Mouse (Mus musculus) bone marrow, adult 2 months (tissue): ENCODE measurements around the gene Olfr1410. TPM values are rescaled to one million over a fixed set of nuclear protein-coding genes. Genes with fewer than 3 reads are reported as not detected.

Experiments used
- H3K27ac ChIP-seq: fragments of 200-500 bp; 2 replicates; pipeline ENCODE4 v1.5.1; 2012; ENCODE audit warnings: low read depth, mild to moderate bottlenecking, control low read depth, inconsistent platforms, low read length; ENCODE audit not compliant: control insufficient read depth, poor library complexity, insufficient read depth
- H3K4me1 ChIP-seq: fragments of 200-500 bp; 2 replicates; pipeline ENCODE4 v1.6.1; 2011; ENCODE audit warnings: low read length; ENCODE audit not compliant: control insufficient read depth, insufficient read depth
- H3K4me3 ChIP-seq: fragments of 200-500 bp; replicated peaks from 2 replicates; pipeline ENCODE3; 2011; ENCODE audit warnings: mild to moderate bottlenecking, low read depth, low read length, control low read depth; ENCODE audit not compliant: control insufficient read depth
- CTCF ChIP-seq: fragments of 200-500 bp; IDR thresholded peaks from 2 replicates; pipeline ENCODE4 v1.5.1; 2011; ENCODE audit warnings: low read length, control low read depth; ENCODE audit not compliant: control insufficient read depth, insufficient read depth
- POLR2A ChIP-seq: fragments of 200-500 bp; IDR thresholded peaks from 2 replicates; pipeline ENCODE4 v1.6.1; 2011; ENCODE audit warnings: low read depth, mild to moderate bottlenecking, control low read depth, low read length, borderline replicate concordance; ENCODE audit not compliant: control insufficient read depth
- WGBS: fragments of 180-500 bp; shearing (Covaris S2); methylation state at CpG from one replicate; pipeline ENCODE4 v1.1.7; 2018; 5-methylcytosine and 5-hydroxymethylcytosine counted together
- polyA plus RNA-seq: library from polyadenylated mRNA; stranded (reverse); fragments of >200 nt; gene quantifications from 2 replicates; pipeline ENCODE4 v1.2.4, GENCODE M21; 2011; ENCODE audit warnings: low replicate concordance; ENCODE audit not compliant: missing spikeins, insufficient read depth, insufficient read length

Gene Olfr1410
- polyA plus RNA-seq, 1 experiment = not detected

GRCm38 (mm10) chr1:92644916-92645315 is 39.3 kb downstream of the Olfr1410 start:
- Histone ChIP-seq H3K4me3 (no peak overlapping the region), H3K4me1 (peaks cover 13% of the 10 kb centered on the region), H3K27ac (no peak overlapping the region)
- WGBS = 80% methylated on average over 5 of the region's 5 CpGs
- no peak for TF ChIP-seq POLR2A
- no peak for TF ChIP-seq CTCF

- no peak overlapping the region for H3K4me3 ChIP-seq
- WGBS = 51% methylated on average over 2 of the region's 2 CpGs
- no peak for TF ChIP-seq CTCF
- H3K4me1 ChIP-seq = peaks cover 3% of the 10 kb centered on the region; the same call in 1 of the 2 replicates
- no peak overlapping the region for H3K27ac ChIP-seq
Measured at GRCm38 (mm10) chr1:92646111-92646510, 40.5 kb downstream of the Olfr1410 start.

- Histone ChIP-seq H3K27ac (no peak overlapping the region), H3K4me3 (no peak overlapping the region), H3K4me1 (peaks cover 3% of the 10 kb centered on the region; the same call in 1 of the 2 replicates)
- TF ChIP-seq POLR2A = no peak
- WGBS = 62% methylated on average over 7 of the region's 7 CpGs
Measured at GRCm38 (mm10) chr1:92646601-92647000, 41.0 kb downstream of the Olfr1410 start.

- Histone ChIP-seq H3K4me1 (peaks cover 3% of the 10 kb centered on the region; the same call in 1 of the 2 replicates), H3K27ac (no peak overlapping the region), H3K4me3 (no peak overlapping the region)
- no peak for TF ChIP-seq CTCF
- TF ChIP-seq POLR2A = no peak
- 64% methylated on average over 4 of the region's 4 CpGs for WGBS
Measured at GRCm38 (mm10) chr1:92647026-92647425, 41.4 kb downstream of the Olfr1410 start.

GRCm38 (mm10) chr1:92647752-92648151 is 42.2 kb downstream of the Olfr1410 start:
- peak overlapping the region; percentile 4 for H3K4me3 ChIP-seq
- WGBS = 13% methylated on average over 8 of the region's 8 CpGs
- no peak overlapping the region for H3K27ac ChIP-seq
- TF ChIP-seq POLR2A (no peak), CTCF (peak; percentile 75)
- peaks cover 3% of the 10 kb centered on the region; the same call in 1 of the 2 replicates for H3K4me1 ChIP-seq

GRCm38 (mm10) chr1:92648197-92648596 is 42.6 kb downstream of the Olfr1410 start:
- TF ChIP-seq CTCF (no peak), POLR2A (no peak; the same call in 1 of the 2 replicates)
- peak overlapping the region; percentile 4 for H3K4me3 ChIP-seq
- H3K4me1 ChIP-seq = peaks cover 3% of the 10 kb centered on the region; the same call in 1 of the 2 replicates
- 5% methylated on average over 10 of the region's 10 CpGs for WGBS
- H3K27ac ChIP-seq = no peak overlapping the region

GRCm38 (mm10) chr1:92648673-92649072 is 43.1 kb downstream of the Olfr1410 start, which contains the start of gene Otos:
TSS of gene Otos (minus strand) at chr1:92648841.
- WGBS = 11% methylated on average over 8 of the region's 8 CpGs
- TF ChIP-seq POLR2A = no peak
- TF ChIP-seq CTCF = peak; percentile 80
- Histone ChIP-seq H3K4me1 (peaks cover 3% of the 10 kb centered on the region; the same call in 1 of the 2 replicates), H3K4me3 (peak within 1 kb of the TSS; percentile 4), H3K27ac (no peak within 1 kb of the TSS)

GRCm38 (mm10) chr1:92651467-92651866 is 45.9 kb downstream of the Olfr1410 start:
- TF ChIP-seq POLR2A (no peak), CTCF (no peak)
- Histone ChIP-seq H3K4me1 (peaks cover 3% of the 10 kb centered on the region; the same call in 1 of the 2 replicates), H3K4me3 (no peak overlapping the region), H3K27ac (no peak overlapping the region)
- WGBS = 50% methylated on average over 3 of the region's 3 CpGs

GRCm38 (mm10) chr1:92653179-92653578 is 47.6 kb downstream of the Olfr1410 start:
- no peak for TF ChIP-seq CTCF
- no peak for TF ChIP-seq POLR2A
- H3K4me3 ChIP-seq = no peak overlapping the region
- H3K4me1 ChIP-seq = peaks cover under 1% of the 10 kb centered on the region; the same call in 1 of the 2 replicates
- no peak overlapping the region for H3K27ac ChIP-seq
- 80% methylated on average over 3 of the region's 3 CpGs for WGBS
